Mouse (Mus musculus) common myeloid progenitor, adult 5-6 weeks (primary cell): Measurements from ENCODE around the gene Poldip3. TPM values are rescaled to one million over a fixed set of nuclear protein-coding genes. Genes with fewer than 3 reads are reported as not detected.
A peak's percentile ranks its signal among the peaks of the same experiment; 100 is the strongest.

Experiments used
- ATAC-seq: replicated peaks from 2 replicates; pipeline ENCODE4 v1.8.0; 2016; ENCODE audit warnings: low read depth, mild to moderate bottlenecking, moderate TSS enrichment, inconsistent platforms; ENCODE audit not compliant: poor library complexity, severe bottlenecking
- total RNA-seq: library from RNA; stranded (forward); fragments of 200-1000, 187-1606 nt; gene quantifications from 2 replicates; pipeline ENCODE4 v1.2.3, GENCODE M21; 2017

The Poldip3 gene
- total RNA-seq, 1 experiment from 2014 or later = 94.4 TPM

DNA sequence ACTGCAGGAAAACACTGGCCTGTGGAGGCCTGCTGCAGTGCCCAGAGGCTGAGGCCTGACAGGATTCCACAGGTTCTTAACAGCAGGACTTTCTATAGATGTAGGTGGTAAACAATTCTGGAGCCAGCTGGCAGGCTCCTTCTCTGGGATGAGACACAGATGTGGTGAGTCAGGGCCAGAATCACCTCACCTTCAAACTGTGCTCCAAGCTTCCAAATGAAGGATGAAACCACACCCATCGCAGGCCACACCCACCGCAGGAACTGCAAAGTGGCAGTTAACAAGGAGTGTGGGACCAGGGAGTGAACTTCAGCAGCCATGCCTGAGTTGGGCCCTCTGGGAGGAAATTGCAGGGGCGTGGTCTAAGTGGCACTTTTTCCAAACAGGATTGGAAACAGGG is 58.3 kb downstream of the Poldip3 start:
- no peak for ATAC-seq

GRCm38 (mm10) chr15:83089429-83089605 is 59.9 kb downstream of the Poldip3 start, which contains the start of gene Serhl:
Gene Serhl (plus strand): TSS chr15:83089506.
- no peak for ATAC-seq

DNA sequence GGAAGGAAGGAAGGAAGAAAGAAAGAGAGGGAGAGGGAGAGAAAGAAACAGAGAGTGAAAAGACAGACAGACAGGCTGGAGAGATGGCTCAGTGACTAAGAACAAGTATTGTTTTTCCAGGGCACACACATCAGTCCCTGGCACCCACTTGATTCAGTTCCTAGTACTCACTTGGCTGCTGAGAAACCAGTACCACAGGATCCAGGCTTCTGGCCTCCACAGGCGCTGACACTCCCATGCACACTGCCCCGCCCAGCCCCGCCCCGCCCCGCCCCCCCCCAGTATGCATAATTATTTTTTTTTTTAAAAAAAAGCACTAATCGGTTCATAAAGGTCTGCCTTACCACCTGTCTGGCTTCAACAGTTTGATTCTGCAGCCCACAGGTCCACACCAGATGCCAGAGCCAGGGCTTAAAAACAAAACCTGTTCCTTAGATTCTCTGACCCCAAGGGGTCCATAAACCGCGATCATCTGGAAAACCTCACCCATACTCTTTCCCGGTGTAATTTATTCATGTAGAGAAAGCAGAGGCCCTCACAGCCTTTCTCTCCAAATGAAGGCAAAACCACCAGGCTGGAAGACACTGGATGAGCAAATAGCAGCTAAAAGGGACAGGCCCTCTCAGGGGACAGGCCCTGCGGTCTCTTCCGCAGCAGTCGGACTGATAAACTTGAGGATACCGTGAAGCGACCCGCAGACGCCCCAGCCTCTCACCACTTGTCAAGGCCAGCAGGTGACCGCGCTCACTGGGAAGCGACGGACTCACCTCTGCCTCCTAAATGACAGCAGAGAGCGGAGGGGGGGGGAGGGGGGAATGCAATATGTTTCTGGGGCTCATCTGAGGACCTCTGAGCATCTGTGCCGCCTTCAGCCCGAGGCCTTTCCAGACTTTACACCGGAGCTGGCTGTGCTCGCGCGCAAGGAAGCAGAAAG is 60.4 kb downstream of the Poldip3 start:
- no peak for ATAC-seq

DNA sequence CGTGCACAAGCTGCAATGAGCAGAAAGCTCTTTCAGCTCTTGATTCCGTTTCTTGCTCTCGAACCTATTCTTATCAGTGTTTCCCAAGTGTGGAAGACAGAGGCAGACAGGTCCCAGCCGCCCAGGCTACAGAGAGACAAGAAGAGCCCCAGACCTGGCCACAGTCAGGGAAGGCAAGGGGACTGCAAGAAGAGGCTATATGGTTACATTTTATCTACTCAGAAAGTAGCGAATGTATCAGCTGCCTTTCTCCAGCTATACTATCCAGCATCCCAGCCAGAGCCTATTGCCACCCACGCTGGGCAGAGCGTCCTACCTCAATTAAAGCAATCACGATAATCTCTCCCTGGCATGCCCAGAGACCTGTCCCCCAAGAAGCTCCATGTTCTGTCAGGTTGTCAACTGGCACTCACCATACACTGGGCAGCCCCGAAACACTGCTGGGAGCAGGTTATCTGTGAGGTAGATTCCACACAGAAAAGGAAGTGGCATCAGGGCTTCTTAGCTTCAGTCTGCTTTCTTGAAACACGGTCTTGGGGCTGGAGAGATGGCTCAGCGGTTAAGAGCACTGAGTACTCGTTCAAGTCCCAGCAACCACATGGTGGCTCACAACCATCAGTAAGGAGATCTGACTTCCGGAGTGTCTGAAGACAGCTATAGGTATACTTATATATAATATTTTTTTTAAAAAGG is 62.4 kb downstream of the Poldip3 start:
- ATAC-seq = no peak

GRCm38 (mm10) chr15:83085901-83086300 is 63.3 kb downstream of the Poldip3 start:
- peak; percentile 84 for ATAC-seq

DNA sequence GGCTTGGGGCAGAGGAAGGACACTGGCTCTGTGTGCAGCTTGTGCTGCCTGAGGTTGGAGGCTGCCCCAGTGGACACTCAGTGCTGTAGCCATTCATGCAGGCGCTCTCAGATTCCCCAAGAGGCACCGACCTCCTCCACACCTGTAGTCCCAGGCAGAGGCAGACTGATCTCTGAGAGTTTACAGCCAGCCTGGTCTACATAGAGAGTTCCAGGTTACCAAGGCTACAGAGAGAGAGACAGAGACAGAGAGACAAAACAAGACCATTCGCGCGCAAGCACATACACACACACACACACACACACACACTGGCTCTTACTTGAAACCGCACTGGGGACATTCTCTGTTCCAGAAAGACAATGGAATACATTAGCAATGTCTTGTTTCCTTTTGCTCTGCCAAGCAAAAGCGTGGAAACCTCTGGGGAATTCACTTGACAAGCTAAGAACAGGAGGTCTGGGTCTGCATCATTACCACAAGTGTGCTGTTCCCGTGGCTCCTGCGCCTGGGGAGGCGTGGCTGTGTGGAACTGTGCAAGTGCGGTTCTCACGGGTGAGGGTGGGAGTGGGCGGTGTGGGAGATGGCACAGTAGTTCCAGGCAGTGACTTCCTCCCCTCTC is 65.1 kb downstream of the Poldip3 start:
- peak; percentile 12; the same call in 1 of the 2 replicates for ATAC-seq

- ATAC-seq = no peak
These were observed 65.7 kb downstream of the Poldip3 start for GRCm38 (mm10) chr15:83083530-83083929.

Other genes starting within 250 kb of the Poldip3 start
- gene Tcf20, start 161.5 kb downstream of the Poldip3 start, total RNA-seq = 101 and 107 TPM in 2 replicates
- 23.1 and 25.0 TPM in 2 replicates for gene Nfam1, start 116.1 kb downstream of the Poldip3 start, total RNA-seq
- 30.7 and 35.2 TPM in 2 replicates for gene Serhl, start 59.9 kb downstream of the Poldip3 start, total RNA-seq
- 87.5 and 106 TPM in 2 replicates for gene Rrp7a, start 26.6 kb downstream of the Poldip3 start, total RNA-seq
- 31.7 and 34.9 TPM in 2 replicates for gene Cyb5r3, start 23.2 kb upstream of the Poldip3 start, total RNA-seq
- gene A4galt, start 102.4 kb upstream of the Poldip3 start, total RNA-seq = not detected in 2 replicates
- 13.8 and 25.5 TPM in 2 replicates for gene Arfgap3, start 200.9 kb upstream of the Poldip3 start, total RNA-seq